Mouse (Mus musculus) embryonic fibroblast, embryonic 13.5 days (primary cell): ENCODE results near the gene Henmt1.

ENCODE experiments used
- CTCF ChIP-seq: IDR thresholded peaks from 2 replicates; pipeline ENCODE4 v1.5.1; 2011; ENCODE audit warnings: mild to moderate bottlenecking, control low read depth, low read length, moderate library complexity, borderline replicate concordance; ENCODE audit not compliant: insufficient read depth
- POLR2A ChIP-seq: IDR thresholded peaks from 2 replicates; pipeline ENCODE4 v1.6.1; 2011; ENCODE audit warnings: low read depth, mild to moderate bottlenecking, control low read depth, low read length, moderate library complexity

DNA sequence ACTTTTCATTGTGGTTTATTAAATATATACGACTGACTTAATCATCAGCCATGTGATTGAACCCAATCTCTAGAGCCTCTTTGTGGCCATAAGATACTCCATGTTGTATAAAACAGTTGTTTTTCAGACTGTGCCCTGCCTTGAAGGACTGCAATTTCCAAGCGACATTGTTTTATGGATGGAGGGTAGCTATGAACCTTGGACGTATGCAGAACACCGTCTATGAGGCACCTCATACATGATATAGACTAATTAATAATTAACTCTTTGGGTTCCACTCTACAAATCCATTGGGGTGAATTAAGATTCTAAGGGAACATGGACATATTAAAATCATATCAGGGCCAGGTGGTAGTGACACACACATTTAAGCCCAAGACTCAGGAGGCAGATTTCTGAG lies 14.0 kb upstream of the Henmt1 start:
- TF ChIP-seq POLR2A (no peak), CTCF (no peak)
